ENCODE assay signal across 16 mouse cellular contexts in genomic region chr11:24426995-24427883, GRCm38 (mm10).
A peak's percentile ranks its signal among the peaks of the same experiment; 100 is the strongest.
DNase-seq lines count a peak whose midpoint lies in the region; ATAC-seq and TF ChIP-seq lines count a peak whose summit lies in the region.
"Had no signal": no experiment of that assay in that cellular context is flagged by ENCODE, and none has a peak within 500 bp of the region (broad histone marks: within the 10 kb centered on the region; RNA-seq: fewer than 3 reads in every experiment).

No protein-coding gene starts in this region.

- H3K4me1 ChIP-seq in kidney, postnatal 0 days (replicated peaks; ENCODE audit: insufficient read depth, low read length) = no peaks in the 10 kb centered on the region
- H3K4me1 ChIP-seq in embryonic facial prominence, embryonic 11.5 days (ENCODE audit: control insufficient read depth, insufficient read depth, low read length) = no peaks in the 10 kb centered on the region
- H3K4me1 ChIP-seq in forebrain, postnatal 0 days (ENCODE audit: insufficient read depth) = no peaks in the 10 kb centered on the region
- H3K4me1 ChIP-seq: embryonic facial prominence, embryonic 12.5 days had no signal

- H3K27ac ChIP-seq in kidney, postnatal 0 days = no peak overlapping the region
- no peak overlapping the region for H3K27ac ChIP-seq in embryonic facial prominence, embryonic 11.5 days (replicated peaks; ENCODE audit: low read depth, low read length)
- no peak overlapping the region for H3K27ac ChIP-seq in forebrain, postnatal 0 days (ENCODE audit: low read depth, low read length)
- H3K27ac ChIP-seq: embryonic facial prominence, embryonic 12.5 days; hindbrain, embryonic 14.5 days; liver, embryonic 14.5 days had no signal

- H3K27me3 ChIP-seq in kidney, postnatal 0 days (ENCODE audit: insufficient read depth, low read length) = no peaks in the 10 kb centered on the region
- H3K27me3 ChIP-seq in embryonic facial prominence, embryonic 11.5 days (ENCODE audit: control insufficient read depth, insufficient read depth, low read length) = no peaks in the 10 kb centered on the region
- no peaks in the 10 kb centered on the region for H3K27me3 ChIP-seq in forebrain, postnatal 0 days (ENCODE audit: insufficient read depth, low read length)
- H3K27me3 ChIP-seq: embryonic facial prominence, embryonic 12.5 days had no signal

- no peaks in the 10 kb centered on the region for H3K9me3 ChIP-seq in kidney, postnatal 0 days (replicated peaks; ENCODE audit: low read length)
- H3K9me3 ChIP-seq in embryonic facial prominence, embryonic 11.5 days (replicated peaks; ENCODE audit: control insufficient read depth, low read length) = no peaks in the 10 kb centered on the region
- no peaks in the 10 kb centered on the region for H3K9me3 ChIP-seq in forebrain, postnatal 0 days (ENCODE audit: low read length)
- H3K9me3 ChIP-seq: embryonic facial prominence, embryonic 12.5 days had no signal

- H3K4me3 ChIP-seq in kidney, postnatal 0 days (replicated peaks; ENCODE audit: low read depth, low read length) = no peak overlapping the region
- H3K4me3 ChIP-seq in embryonic facial prominence, embryonic 11.5 days (ENCODE audit: low read depth, low read length) = no peak overlapping the region
- no peak overlapping the region for H3K4me3 ChIP-seq in forebrain, postnatal 0 days (ENCODE audit: low read depth, low read length)
- H3K4me3 ChIP-seq: embryonic facial prominence, embryonic 12.5 days had no signal

- no peak for TF ChIP-seq POLR2A in brain, embryonic 14.5 days (IDR thresholded peaks at IDR 0.05; ENCODE audit: borderline replicate concordance, extremely low read depth, insufficient read depth, insufficient read length, poor library complexity, severe bottlenecking)

- 17% methylated on average over 5 of the region's 5 CpGs for WGBS in kidney, postnatal 0 days
- WGBS in embryonic facial prominence, embryonic 11.5 days = 21% methylated on average over 5 of the region's 5 CpGs
- 10% methylated on average over 5 of the region's 5 CpGs for WGBS in forebrain, postnatal 0 days

- ATAC-seq in kidney, postnatal 0 days (replicated peaks; ENCODE audit: low FRiP score, low read depth) = no peak
- no peak for ATAC-seq in embryonic facial prominence, embryonic 11.5 days (replicated peaks; ENCODE audit: insufficient number of reproducible peaks, low FRiP score, low TSS enrichment, low read depth)
- peak; percentile 23; the same call in 1 of the 2 replicates for ATAC-seq in forebrain, postnatal 0 days
- ATAC-seq in CD4-positive, CD25-positive, alpha-beta regulatory T cell, adult 4 months = no peak

- peak; percentile 22 for DNase-seq in kidney, postnatal 0 days (ENCODE audit: low spot score)
- DNase-seq in kidney, postnatal 10 days = no peak
- DNase-seq in brain, embryonic 14.5 days (ENCODE audit: low read depth) = peak; percentile 83
- peak; percentile 30 for DNase-seq in embryonic facial prominence, embryonic 11.5 days (ENCODE audit: low spot score)
- DNase-seq in forebrain, postnatal 0 days = no peak
- DNase-seq in cerebellum, adult 11 months = no peak
- DNase-seq: adrenal gland, adult 2 months; B cell, adult 2 months; cerebellum, adult 8-10 months; heart, postnatal 10 days; kidney, adult 11 months; thymus, postnatal 36 days had no signal

- no peak overlapping the region for H3K4me2 ChIP-seq in kidney, postnatal 0 days (ENCODE audit: low read length)
- no peak overlapping the region for H3K4me2 ChIP-seq in embryonic facial prominence, embryonic 11.5 days (ENCODE audit: low read depth, low read length)
- no peak overlapping the region for H3K4me2 ChIP-seq in forebrain, postnatal 0 days (ENCODE audit: low read depth)
- H3K4me2 ChIP-seq: embryonic facial prominence, embryonic 12.5 days; hindbrain, embryonic 14.5 days had no signal

- H3K9ac ChIP-seq in kidney, postnatal 0 days (ENCODE audit: low read depth, low read length) = no peak overlapping the region
- no peak overlapping the region for H3K9ac ChIP-seq in embryonic facial prominence, embryonic 11.5 days (replicated peaks; ENCODE audit: low read length)
- H3K9ac ChIP-seq in forebrain, postnatal 0 days = no peak overlapping the region
- H3K9ac ChIP-seq: embryonic facial prominence, embryonic 12.5 days; hindbrain, embryonic 14.5 days; liver, embryonic 14.5 days had no signal

- TF ChIP-seq CTCF in kidney, postnatal 0 days (IDR thresholded peaks at IDR 0.05; ENCODE audit: low read depth) = no peak
- no peak for TF ChIP-seq CTCF in brain, embryonic 14.5 days (IDR thresholded peaks at IDR 0.05; ENCODE audit: borderline replicate concordance, extremely low read depth, insufficient read depth, insufficient read length)
- no peak for TF ChIP-seq CTCF in forebrain, postnatal 0 days (IDR thresholded peaks at IDR 0.05; ENCODE audit: low read depth)

- H3K36me3 ChIP-seq in kidney, postnatal 0 days (ENCODE audit: insufficient read depth, low read length) = no peaks in the 10 kb centered on the region
- no peaks in the 10 kb centered on the region for H3K36me3 ChIP-seq in embryonic facial prominence, embryonic 11.5 days (replicated peaks; ENCODE audit: control insufficient read depth, insufficient read depth, low read depth, low read length)
- no peaks in the 10 kb centered on the region for H3K36me3 ChIP-seq in forebrain, postnatal 0 days (ENCODE audit: insufficient read depth)
- H3K36me3 ChIP-seq: embryonic facial prominence, embryonic 12.5 days had no signal

Comparison
In these comparisons a context has a peak if more than half of its experiments do, and no peak if none do; other contexts are left out.
1. DNase-seq: peak in kidney, postnatal 0 days (single experiment), brain, embryonic 14.5 days (single experiment) and embryonic facial prominence, embryonic 11.5 days (single experiment); none in kidney, postnatal 10 days (single experiment), forebrain, postnatal 0 days (single experiment) and cerebellum, adult 11 months (single experiment).